Mouse (Mus musculus): ENCODE data around the gene Rps6ka2. TPM values are rescaled to one million over a fixed set of nuclear protein-coding genes. Genes with fewer than 3 reads are reported as not detected.

Gene Rps6ka2
- total and polyA plus RNA-seq, 2 experiments from 2014 or later, result 15.4 to 38.9 TPM

Other genes with a start within 250 kb of the Rps6ka2 start
- 27.4 and 35.5 TPM in 2 replicates for gene Rsph3b, start 221.4 kb upstream of the Rps6ka2 start, total RNA-seq (2014; rRNA removed)
- 54.3 and 56.4 TPM in 2 replicates for gene Rsph3b, start 221.4 kb upstream of the Rps6ka2 start, polyA plus RNA-seq (2015; fragmentation: Nextera tagmentation; extraction: Ambion mirVana)
- gene Tagap1, start 209.0 kb upstream of the Rps6ka2 start, total RNA-seq (2014; rRNA removed), result 38.2 and 40.7 TPM in 2 replicates
- gene Tagap1, start 209.0 kb upstream of the Rps6ka2 start, polyA plus RNA-seq (2015; fragmentation: Nextera tagmentation; extraction: Ambion mirVana), result 49.7 and 52.7 TPM in 2 replicates
- gene Rnaset2b, start 199.5 kb upstream of the Rps6ka2 start, total RNA-seq (2014; rRNA removed), result 12.5 and 24.9 TPM in 2 replicates
- 150 and 167 TPM in 2 replicates for gene Rnaset2b, start 199.5 kb upstream of the Rps6ka2 start, polyA plus RNA-seq (2015; fragmentation: Nextera tagmentation; extraction: Ambion mirVana)
- gene Gm49721, start 191.2 kb upstream of the Rps6ka2 start, total RNA-seq (2014; rRNA removed), result 6.1 and 7.2 TPM in 2 replicates
- 0.54 TPM in 1 of 2 replicates, not detected in the other for gene Gm49721, start 191.2 kb upstream of the Rps6ka2 start, polyA plus RNA-seq (2015; fragmentation: Nextera tagmentation; extraction: Ambion mirVana)
- not detected in 2 replicates for gene Gm1604a, start 144.5 kb upstream of the Rps6ka2 start, total RNA-seq (2014; rRNA removed)
- gene Gm1604a, start 144.5 kb upstream of the Rps6ka2 start, polyA plus RNA-seq (2015; fragmentation: Nextera tagmentation; extraction: Ambion mirVana), result 0.20 and 0.44 TPM in 2 replicates
- not detected in 2 replicates for gene Tcp10a, start 154.5 kb downstream of the Rps6ka2 start, total RNA-seq (2014; rRNA removed)
- gene Tcp10a, start 154.5 kb downstream of the Rps6ka2 start, polyA plus RNA-seq (2015; fragmentation: Nextera tagmentation; extraction: Ambion mirVana), result 0.21 TPM in 1 of 2 replicates, not detected in the other
- not detected in 2 replicates for gene Ttll2, start 182.6 kb downstream of the Rps6ka2 start, total RNA-seq (2014; rRNA removed)
- not detected in 2 replicates for gene Ttll2, start 182.6 kb downstream of the Rps6ka2 start, polyA plus RNA-seq (2015; fragmentation: Nextera tagmentation; extraction: Ambion mirVana)
- gene Gm49630, start 201.9 kb downstream of the Rps6ka2 start, total RNA-seq (2014; rRNA removed), result not detected in 2 replicates
- not detected in 2 replicates for gene Gm49630, start 201.9 kb downstream of the Rps6ka2 start, polyA plus RNA-seq (2015; fragmentation: Nextera tagmentation; extraction: Ambion mirVana)
- gene Unc93a2, start 215.3 kb downstream of the Rps6ka2 start, total RNA-seq (2014; rRNA removed), result 0.18 TPM in 1 of 2 replicates, not detected in the other
- gene Unc93a2, start 215.3 kb downstream of the Rps6ka2 start, polyA plus RNA-seq (2015; fragmentation: Nextera tagmentation; extraction: Ambion mirVana), result 0.05 TPM in 1 of 2 replicates, not detected in the other